Mouse (Mus musculus) heart, embryonic 14.5 days (tissue): ENCODE data around the gene Oxld1. TPM values are rescaled to one million over a fixed set of nuclear protein-coding genes. Genes with fewer than 3 reads are reported as not detected.

Source experiments
- ATAC-seq: fragments of 200-750 bp; cut with Nextera tagmentation; 2 replicates; pipeline ENCODE4 v1.8.0; 2017; ENCODE audit warnings: low read depth, moderate TSS enrichment; ENCODE audit not compliant: insufficient number of reproducible peaks, insufficient read depth, low FRiP score
- H3K27ac ChIP-seq, 2 experiments: fragments of 200-500 bp in 1 of 2; fragments of 300-500 bp in 1 of 2; sonication (generic) in 1 of 2; replicated peaks in 1 of 2; 2 replicates each; pipeline ENCODE4 v1.5.1; 2012 to 2014; ENCODE audit warnings: low read depth in 2 of 2, low read length in 2 of 2, control low read depth in 1 of 2, mild to moderate bottlenecking in 1 of 2, mixed read lengths in 1 of 2; ENCODE audit not compliant: control insufficient read depth in 1 of 2, insufficient read depth in 1 of 2
- H3K27me3 ChIP-seq: fragments of 300-500 bp; sonication (generic); 2 replicates; pipeline ENCODE4 v1.6.1; 2014; ENCODE audit warnings: mild to moderate bottlenecking, low read length, control low read depth; ENCODE audit not compliant: control insufficient read depth, insufficient read depth
- H3K36me3 ChIP-seq: fragments of 300-500 bp; sonication (generic); 2 replicates; pipeline ENCODE4 v1.6.1; 2014; ENCODE audit warnings: mild to moderate bottlenecking, control low read depth, low read length, mixed read lengths; ENCODE audit not compliant: control insufficient read depth, insufficient read depth
- H3K4me1 ChIP-seq, 2 experiments: fragments of 200-500 bp in 1 of 2; fragments of 300-500 bp in 1 of 2; sonication (generic) in 1 of 2; 2 replicates each; pipeline ENCODE4 v1.6.1; 2012 to 2014; ENCODE audit warnings: low read length in 2 of 2, control low read depth in 1 of 2, mixed read lengths in 1 of 2; ENCODE audit not compliant: control insufficient read depth in 2 of 2, insufficient read depth in 2 of 2
- H3K4me2 ChIP-seq: fragments of 300-500 bp; sonication (generic); 2 replicates; pipeline ENCODE4 v1.6.1; 2014; ENCODE audit warnings: mild to moderate bottlenecking, low read length
- H3K4me3 ChIP-seq, 2 experiments: fragments of 200-500 bp in 1 of 2; fragments of 300-500 bp in 1 of 2; sonication (generic) in 1 of 2; 2 replicates each; pipeline ENCODE4 v1.5.1; 2012 to 2014; ENCODE audit warnings: low read length in 2 of 2, mild to moderate bottlenecking in 2 of 2, control low read depth in 1 of 2, low read depth in 1 of 2, moderate library complexity in 1 of 2; ENCODE audit not compliant: control insufficient read depth in 1 of 2, insufficient read depth in 1 of 2
- H3K9ac ChIP-seq: fragments of 300-500 bp; sonication (generic); 2 replicates; pipeline ENCODE4 v1.6.1; 2014; ENCODE audit warnings: mild to moderate bottlenecking, low read length
- H3K9me3 ChIP-seq: fragments of 300-500 bp; sonication (generic); 2 replicates; pipeline ENCODE4 v1.6.1; 2016; ENCODE audit warnings: low read length, control low read depth; ENCODE audit not compliant: control insufficient read depth
- WGBS: fragments of 180-500 bp; shearing (Covaris S2); extraction: QIAGEN DNeasy Blood & Tissue Kit; methylation state at CpG from one replicate; pipeline ENCODE4 v1.1.7; 2014; 5-methylcytosine and 5-hydroxymethylcytosine counted together
- polyA plus RNA-seq: library from polyadenylated mRNA; unstranded; fragments of >200 nt; fragmentation: Nextera tagmentation; extraction: Ambion mirVana; gene quantifications from 2 replicates; pipeline ENCODE4 v1.2.1, GENCODE M21; 2014

Gene Oxld1
- polyA plus RNA-seq, 1 experiment from 2014 or later = 24.9 TPM

DNA sequence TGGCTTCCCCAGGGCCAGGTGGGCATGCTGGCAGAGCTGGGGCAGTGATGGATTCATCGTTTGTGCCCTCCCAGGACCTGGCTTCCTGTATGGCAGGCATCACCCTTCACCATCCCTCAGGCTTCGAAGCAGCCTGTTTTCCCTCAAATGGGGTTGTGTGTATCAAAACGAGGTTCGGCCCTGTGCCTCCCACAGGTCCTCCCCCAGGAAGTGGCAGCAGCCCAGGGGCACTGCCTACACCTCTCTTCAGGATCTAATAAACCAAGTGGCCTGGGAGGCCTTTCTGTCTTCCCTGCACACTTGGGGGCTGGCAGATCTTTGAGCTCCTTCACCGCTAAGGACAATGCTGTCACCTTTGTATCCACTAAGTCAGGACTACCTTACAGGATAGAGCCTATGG lies 41.0 kb upstream of the Oxld1 start:
- H3K9me3 ChIP-seq = no peaks in the 10 kb centered on the region
- 82% methylated on average over 5 of the region's 5 CpGs for WGBS
- H3K4me1 ChIP-seq = peaks cover 0 to 7% of the 10 kb centered on the region in 2 experiments; a peak in 3 of 4 replicates
- no peaks in the 10 kb centered on the region for H3K27me3 ChIP-seq
- H3K4me2 ChIP-seq = no peak overlapping the region
- no peak overlapping the region for H3K9ac ChIP-seq
- no peak for ATAC-seq
- H3K36me3 ChIP-seq = peaks cover 47% of the 10 kb centered on the region
- no peak overlapping the region for H3K4me3 ChIP-seq
- H3K27ac ChIP-seq = no peak overlapping the region

DNA sequence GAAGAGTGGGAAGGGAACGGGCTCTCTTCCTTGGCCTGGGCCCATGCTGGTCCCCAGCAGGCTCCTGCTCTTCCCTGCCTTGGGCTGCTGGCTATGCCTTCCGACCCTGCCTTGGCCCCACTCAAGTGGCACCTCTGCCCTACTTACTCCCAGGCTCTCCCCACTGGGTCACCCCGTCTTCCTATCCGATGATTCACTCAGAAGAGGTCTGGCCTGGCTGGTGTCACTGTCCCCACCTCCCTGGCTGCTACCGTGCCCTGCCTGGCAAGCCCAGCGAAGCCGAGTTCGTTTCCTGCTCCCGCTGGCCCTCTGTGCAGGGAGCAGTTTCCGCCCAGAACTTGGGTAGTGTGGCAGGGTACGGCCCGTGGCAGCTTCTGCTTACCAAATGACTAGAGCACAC lies 40.4 kb upstream of the Oxld1 start:
- no peak overlapping the region for H3K4me3 ChIP-seq

DNA sequence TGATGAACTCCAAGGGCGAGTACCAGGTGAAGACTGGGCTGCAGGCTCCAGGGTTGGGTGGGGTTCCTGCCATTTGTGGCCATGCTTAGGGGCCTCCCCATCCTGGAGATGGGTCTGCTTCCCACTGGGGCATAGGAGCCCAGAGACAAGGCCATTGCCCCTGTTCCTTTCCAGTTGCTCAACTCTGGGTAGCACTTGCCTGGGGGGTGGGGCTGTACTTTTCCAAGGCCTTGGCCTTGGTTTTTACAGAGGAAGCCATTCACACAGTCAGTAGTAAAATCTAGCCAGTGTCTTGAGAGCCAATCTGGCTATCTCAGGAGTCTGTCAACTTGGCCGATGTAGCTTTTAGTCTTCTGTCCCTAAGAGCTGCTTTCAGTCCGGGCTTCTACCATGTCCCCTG lies 39.6 kb upstream of the Oxld1 start:
- ATAC-seq = no peak
- peaks cover 47% of the 10 kb centered on the region for H3K36me3 ChIP-seq
- H3K4me3 ChIP-seq = no peak overlapping the region
- no peaks in the 10 kb centered on the region for H3K9me3 ChIP-seq
- no peaks in the 10 kb centered on the region for H3K27me3 ChIP-seq
- H3K4me1 ChIP-seq = peaks cover 6 to 17% of the 10 kb centered on the region in 2 experiments
- no peak overlapping the region for H3K4me2 ChIP-seq
- WGBS = 89% methylated on average over 3 of the region's 3 CpGs
- no peak overlapping the region for H3K9ac ChIP-seq
- H3K27ac ChIP-seq = no peak overlapping the region

More for the DNA sequence above, 40.4 kb upstream of the Oxld1 start:
- 89% methylated on average over 12 of the region's 12 CpGs for WGBS
- Histone ChIP-seq H3K9ac (no peak overlapping the region), H3K36me3 (peaks cover 47% of the 10 kb centered on the region), H3K9me3 (no peaks in the 10 kb centered on the region), H3K27me3 (no peaks in the 10 kb centered on the region), H3K4me1 (peaks cover 3 to 11% of the 10 kb centered on the region in 2 experiments), H3K27ac (no peak overlapping the region), H3K4me2 (no peak overlapping the region)
- ATAC-seq = no peak

DNA sequence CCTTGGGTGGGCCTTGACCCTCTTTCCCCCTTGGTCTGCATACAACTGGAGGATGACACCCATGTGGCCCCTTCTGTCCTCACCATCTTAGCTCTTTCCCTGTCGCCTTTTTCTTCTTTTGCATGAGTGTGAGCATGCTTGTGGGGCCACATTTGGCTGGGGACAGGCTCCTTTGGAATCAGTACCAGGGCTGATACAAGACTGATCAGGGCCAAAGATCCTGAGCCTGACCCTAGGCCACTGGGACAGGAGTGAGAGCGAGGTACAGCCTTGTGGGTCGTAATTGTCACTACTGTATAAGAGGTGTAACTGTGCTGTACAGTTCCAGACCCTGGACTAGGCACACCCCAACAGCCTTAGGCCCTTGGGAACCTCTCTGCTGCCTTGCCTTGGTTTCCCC lies 36.0 kb upstream of the Oxld1 start:
- H3K9me3 ChIP-seq = no peaks in the 10 kb centered on the region
- peaks cover 59% of the 10 kb centered on the region for H3K36me3 ChIP-seq
- no peak overlapping the region; the same call in 1 of the 2 replicates for H3K4me2 ChIP-seq
- H3K4me1 ChIP-seq = peaks cover 17 to 25% of the 10 kb centered on the region in 2 experiments
- no peak overlapping the region for H3K27ac ChIP-seq
- ATAC-seq = no peak
- no peaks in the 10 kb centered on the region for H3K27me3 ChIP-seq
- WGBS = 82% methylated on average over 3 of the region's 3 CpGs
- H3K9ac ChIP-seq = no peak overlapping the region; the same call in 1 of the 2 replicates
- H3K4me3 ChIP-seq = no peak overlapping the region

- peak overlapping the region; percentile 90 for H3K9ac ChIP-seq
- no peaks in the 10 kb centered on the region for H3K27me3 ChIP-seq
- peak overlapping the region; percentile 88 for H3K4me2 ChIP-seq
- no peaks in the 10 kb centered on the region for H3K9me3 ChIP-seq
- H3K4me1 ChIP-seq = peaks cover 17 to 25% of the 10 kb centered on the region in 2 experiments
- no peak for ATAC-seq
- peak overlapping the region; percentile 77 to 80 for H3K27ac ChIP-seq
- WGBS = 57% methylated on average over 3 of the region's 3 CpGs
- H3K36me3 ChIP-seq = peaks cover 59% of the 10 kb centered on the region
- H3K4me3 ChIP-seq = peak overlapping the region in 1 of 2 experiments; percentile 93; a peak in 2 of 4 replicates
Measured at GRCm38 (mm10) chr11:120493351-120493750, 35.5 kb upstream of the Oxld1 start.

GRCm38 (mm10) chr11:120492878-120493203 lies 35.0 kb upstream of the Oxld1 start:
- H3K36me3 ChIP-seq = peaks cover 59% of the 10 kb centered on the region
- ATAC-seq = no peak

DNA sequence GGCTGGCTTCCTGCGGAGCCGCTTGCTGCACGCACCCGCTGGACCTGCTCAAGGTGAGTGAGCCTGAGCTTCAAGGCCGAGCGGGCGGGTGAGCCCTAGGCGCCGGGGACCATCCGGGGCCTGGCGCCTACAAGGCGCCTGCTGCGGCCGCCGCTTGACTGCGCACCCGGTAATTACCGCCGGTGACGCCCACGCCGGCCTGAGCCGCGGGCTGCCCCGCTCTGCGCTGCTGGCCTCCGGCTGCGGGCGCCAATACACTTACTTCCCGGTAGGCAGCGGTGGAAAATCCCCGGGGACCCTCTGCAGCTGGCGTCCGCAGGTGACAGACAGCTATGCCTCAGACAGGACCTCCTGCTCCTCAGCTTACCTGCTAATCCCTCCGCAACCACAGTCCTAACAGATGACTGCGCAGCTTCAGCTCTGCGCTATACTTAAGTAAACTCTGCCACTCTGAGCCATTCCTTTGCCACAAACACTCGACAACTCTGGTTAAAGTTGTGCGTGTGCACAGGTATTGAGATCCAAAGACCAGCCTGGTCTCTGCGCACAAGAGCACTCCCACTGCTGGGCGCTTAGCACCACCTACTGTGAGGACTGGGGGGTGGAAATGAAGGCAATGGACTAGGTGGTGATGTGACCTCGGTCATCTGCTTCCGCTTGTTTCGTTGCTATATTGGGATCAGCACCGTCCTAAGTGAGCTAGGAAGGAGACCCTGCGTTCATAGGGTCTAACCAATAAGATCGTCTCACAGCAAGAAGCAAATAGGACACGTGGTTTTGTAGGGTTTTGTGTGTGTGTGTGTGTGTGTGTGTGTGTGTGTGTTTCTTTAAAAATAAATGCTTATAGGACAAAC lies 34.4 kb upstream of the Oxld1 start:
- Histone ChIP-seq H3K4me1 (peaks cover 17 to 25% of the 10 kb centered on the region in 2 experiments), H3K9me3 (no peaks in the 10 kb centered on the region), H3K27me3 (no peaks in the 10 kb centered on the region), H3K9ac (peak overlapping the region; percentile 90), H3K4me2 (peak overlapping the region; percentile 88), H3K36me3 (peaks cover 59% of the 10 kb centered on the region), H3K27ac (peak overlapping the region; percentile 77 to 80), H3K4me3 (peak overlapping the region; percentile 90 to 93)
- under 1% methylated on average over 48 of the region's 48 CpGs for WGBS
- ATAC-seq = peak; percentile 64

More at GRCm38 (mm10) chr11:120492878-120493203, 35.0 kb upstream of the Oxld1 start:
- Histone ChIP-seq H3K9me3 (no peaks in the 10 kb centered on the region), H3K4me3 (peak overlapping the region; percentile 90 to 93), H3K4me1 (peaks cover 17 to 25% of the 10 kb centered on the region in 2 experiments), H3K27ac (peak overlapping the region; percentile 77 to 80), H3K27me3 (no peaks in the 10 kb centered on the region), H3K9ac (peak overlapping the region; percentile 90), H3K4me2 (peak overlapping the region; percentile 88)
- 21% methylated on average over 3 of the region's 3 CpGs for WGBS
